Mouse (Mus musculus): ENCODE measurements around the gene Dazl.

- TF ChIP-seq CTCF (IDR thresholded peaks at IDR 0.05; ENCODE audit: low read depth) (no peak), EP300 (IDR thresholded peaks at IDR 0.05; ENCODE audit: low read depth) (no peak)
These were observed 15.4 kb upstream of the Dazl start for GRCm38 (mm10) chr17:50308880-50309279.

All from liver, embryonic 14.5 days (tissue).